Mouse (Mus musculus): Measurements from ENCODE around the gene Yipf3.

Yipf3 gene

DNA sequence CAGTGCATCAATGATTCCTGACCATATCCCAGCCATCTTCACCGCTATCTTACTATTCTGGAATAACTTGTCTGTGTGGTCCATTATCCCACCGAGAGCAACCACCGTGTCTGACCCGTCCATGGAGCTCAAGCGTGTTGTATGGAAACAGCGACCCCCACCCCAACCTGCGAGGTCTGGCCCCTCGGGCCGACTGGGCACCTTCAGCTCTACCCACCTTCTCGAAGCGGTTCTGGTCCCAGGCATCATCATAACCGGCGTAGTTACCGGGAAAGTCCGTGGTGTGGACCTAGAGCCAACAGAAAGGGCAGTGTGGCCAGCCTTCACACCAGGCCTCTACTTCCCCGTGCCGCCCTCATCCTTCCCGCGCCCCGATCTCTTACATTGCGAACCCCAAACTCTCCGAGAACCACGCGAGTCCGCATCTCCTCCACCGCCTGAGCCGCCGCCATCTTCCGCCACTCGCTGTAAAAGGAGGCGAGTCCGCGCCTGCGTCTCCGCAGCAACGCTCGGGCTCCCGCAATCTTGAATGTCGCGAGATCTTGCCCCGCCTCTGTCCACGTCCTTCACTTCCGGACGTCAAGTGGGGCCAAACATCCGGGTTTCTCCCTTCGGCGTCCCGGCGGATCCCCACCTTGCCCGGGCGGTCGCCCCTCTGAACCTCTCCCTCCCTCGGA lies at the start of gene Yipf3, which contains the start of gene Polr1c:
Yipf3 (plus strand) TSS at position 569 of the 677 bp plus-strand sequence.
Polr1c (minus strand) TSS at position 543 of the 677 bp plus-strand sequence.
- peak; percentile 89 for DNase-seq (ENCODE audit: low spot score)

DNA sequence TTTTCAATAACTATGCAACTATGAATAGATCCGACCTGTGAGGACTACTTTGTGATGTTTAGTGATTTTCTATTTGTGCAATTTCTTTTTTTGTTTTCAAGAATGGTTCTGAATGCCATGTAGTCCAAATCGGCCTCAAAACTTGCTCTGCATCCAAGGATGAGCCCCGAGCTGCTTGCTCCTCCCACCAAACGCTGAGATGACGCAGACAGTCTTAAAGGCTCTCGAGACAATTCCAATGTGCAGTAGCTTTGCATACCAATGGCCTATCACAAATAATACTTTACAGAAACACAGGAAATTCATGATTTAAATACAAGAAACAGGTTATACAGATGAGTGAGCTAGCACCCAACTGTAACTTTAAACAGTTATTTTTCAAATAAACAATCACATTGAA lies 46.7 kb upstream of the Yipf3 start:
- peak; percentile 34 for DNase-seq (ENCODE audit: low spot score)

DNA sequence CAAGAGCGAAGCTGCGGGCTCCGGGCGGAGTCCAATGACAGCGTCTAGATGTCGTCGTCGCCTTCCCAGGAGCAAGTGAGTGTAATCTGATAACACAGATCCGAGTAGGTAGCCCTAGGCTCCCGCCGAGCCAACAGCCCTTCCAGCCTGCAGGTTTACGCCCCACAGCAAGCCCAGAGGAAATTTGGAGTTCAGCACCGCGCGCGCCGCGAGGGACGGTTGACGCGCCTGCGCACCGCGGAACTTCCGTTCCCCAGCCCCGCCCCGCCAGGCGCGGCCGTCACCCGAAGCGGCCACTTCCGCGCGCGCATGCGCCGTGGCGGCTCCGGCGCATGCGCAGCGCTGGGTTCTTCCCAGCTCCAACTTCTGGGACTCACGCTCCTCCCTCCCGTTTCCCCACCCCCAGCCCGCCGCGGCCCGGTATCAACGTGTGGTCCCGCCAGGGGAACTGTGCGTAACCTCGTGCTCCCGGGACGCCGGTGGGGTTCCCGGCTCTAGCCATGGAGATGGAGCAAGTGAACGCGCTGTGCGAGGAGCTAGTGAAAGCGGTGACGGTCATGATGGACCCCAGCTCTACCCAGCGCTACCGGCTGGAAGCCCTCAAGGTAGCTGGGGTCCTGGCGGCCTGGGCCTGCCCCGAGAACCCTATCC lies 45.3 kb upstream of the Yipf3 start, which contains the start of the genes Polh and Xpo5:
Polh (minus strand) TSS at position 225 of the 651 bp plus-strand sequence.
Xpo5 (plus strand) TSS at position 362 of the 651 bp plus-strand sequence.
- DNase-seq (ENCODE audit: low spot score): peak; percentile 94

DNA sequence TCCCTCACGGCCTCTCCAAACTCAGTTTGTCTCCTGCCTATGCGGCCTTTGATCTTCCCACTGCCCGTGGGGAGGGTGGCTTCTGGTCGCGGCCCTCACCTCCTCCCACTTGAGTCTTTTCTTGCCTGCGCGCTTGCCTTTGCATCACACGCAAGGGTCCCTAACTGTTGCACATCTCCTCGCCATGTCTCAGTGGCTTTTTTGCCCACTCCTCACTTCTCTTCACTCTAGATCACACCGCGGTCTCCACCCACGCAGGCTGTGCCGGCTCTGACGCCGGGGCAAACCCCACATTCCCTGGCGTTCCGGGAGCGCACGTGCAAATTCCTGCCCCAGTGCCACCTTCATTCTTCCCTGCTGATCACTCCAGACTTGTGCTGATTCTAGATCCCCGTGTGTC lies 44.8 kb upstream of the Yipf3 start:
- peak; percentile 23 for DNase-seq (ENCODE audit: low spot score)

DNA sequence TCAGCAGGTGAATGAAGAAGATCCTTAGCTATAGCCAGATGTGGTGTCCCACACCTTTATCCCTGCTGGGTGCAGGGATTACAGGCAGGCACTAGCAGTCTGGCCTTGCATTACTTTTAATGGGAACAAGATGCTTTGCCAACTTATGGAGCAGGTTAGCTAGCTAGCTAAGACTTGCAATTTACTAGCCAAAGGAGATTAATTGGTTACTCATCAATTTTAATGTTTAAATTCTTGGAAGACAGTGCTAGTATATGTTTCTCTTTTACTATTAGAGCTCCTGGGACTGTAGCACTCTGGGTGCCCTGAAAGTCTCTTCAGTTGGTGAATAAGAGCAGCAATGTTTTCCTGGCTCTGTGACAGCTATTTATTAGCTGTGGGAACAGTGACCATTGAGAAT lies 41.2 kb upstream of the Yipf3 start:
- DNase-seq (ENCODE audit: low spot score): no peak

DNA sequence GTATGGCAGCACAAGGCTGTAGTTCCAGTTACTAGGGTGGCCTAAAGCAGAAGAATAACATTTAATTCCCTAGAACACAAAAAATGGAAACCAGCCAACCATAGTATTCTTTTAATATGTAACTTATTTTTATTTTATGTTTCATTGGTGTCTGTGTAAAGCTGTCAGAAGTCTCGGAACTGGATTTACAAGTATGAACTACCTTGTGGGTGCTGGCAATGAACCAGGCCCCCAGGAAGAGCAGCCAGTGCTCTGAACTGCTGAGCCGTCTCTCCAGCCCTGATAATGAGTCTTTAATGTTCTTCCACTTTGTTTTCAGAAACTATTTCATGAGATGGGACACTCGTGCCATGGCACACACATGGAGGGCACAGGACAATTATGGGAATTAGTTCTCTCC lies 37.3 kb upstream of the Yipf3 start:
- DNase-seq (ENCODE audit: low spot score): no peak

DNA sequence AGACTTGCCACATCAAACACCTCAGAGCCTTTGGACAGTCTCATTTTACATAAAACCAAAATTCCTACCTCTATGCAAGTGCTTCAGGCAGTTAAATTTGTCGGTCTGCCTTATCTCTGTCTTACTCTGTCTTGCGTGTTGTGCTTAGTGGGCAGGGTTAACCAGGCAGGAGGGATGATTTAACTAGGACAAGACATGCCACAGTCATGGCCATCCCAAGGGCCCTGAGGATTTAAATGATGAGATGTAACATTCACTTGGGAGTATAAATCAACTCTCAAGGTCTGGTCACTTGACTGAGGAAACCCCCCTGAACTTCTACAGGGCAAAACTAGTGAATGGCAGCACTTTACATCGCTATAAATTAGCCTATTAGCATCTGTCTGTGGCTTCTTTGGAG lies 26.3 kb upstream of the Yipf3 start:
- DNase-seq (ENCODE audit: low spot score): no peak

DNA sequence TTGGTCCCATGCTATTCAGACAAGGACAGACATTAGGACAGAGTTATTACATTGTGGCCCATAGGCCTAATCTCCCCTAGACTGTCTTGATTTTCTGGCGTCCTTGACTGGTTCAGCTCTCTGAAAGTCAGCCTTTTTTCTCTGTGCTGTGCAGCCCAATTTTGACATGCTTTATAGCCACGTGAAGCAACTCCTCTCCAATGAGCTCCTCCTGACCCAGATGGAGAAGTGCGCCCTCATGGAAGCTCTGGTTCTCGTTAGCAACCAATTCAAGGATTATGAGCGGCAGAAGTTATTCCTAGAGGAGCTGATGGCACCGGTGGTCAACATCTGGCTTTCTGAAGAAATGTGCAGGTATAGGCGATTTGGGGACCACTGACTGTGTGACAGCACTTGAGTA lies 20.3 kb upstream of the Yipf3 start:
- no peak for DNase-seq (ENCODE audit: low spot score)

DNA sequence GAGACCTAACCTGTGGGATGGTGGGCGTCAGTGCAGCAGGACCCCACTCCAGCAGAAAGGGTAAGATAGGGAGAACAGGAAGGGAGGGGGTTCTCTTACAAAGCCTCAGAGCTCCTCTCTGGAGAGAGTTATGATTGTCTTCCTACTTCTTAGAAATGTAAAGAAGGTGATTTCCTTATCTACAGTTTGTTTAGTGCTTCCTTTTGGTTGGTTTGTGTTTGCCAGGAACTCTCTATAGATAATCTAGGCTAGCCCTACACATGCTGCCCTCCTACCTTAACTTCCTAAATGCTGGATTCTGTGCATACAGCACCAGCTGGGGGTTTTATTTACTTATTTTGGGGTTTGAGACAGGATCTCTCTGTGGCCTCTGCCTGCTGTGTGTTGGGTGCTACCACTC lies 11.8 kb upstream of the Yipf3 start:
- DNase-seq (ENCODE audit: low spot score): no peak

DNA sequence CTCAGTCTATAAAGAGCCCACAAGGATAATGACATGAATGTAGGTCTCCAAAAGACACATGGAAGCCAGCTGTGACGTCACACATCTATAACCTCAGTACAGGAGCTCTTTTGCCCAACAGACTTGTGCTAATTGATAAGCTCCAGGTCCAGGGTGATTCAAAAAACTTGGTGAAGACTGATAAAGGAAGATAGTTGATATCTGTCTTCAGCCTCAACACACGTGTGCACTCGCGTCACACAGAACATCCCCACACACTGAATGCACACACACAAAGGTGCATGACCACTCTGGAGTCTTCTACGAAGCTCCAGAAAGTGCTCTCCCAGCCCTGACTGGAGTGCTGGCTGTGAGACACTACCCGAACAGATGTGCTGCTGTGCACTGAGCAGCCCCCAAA lies 10.8 kb upstream of the Yipf3 start:
- DNase-seq (ENCODE audit: low spot score): no peak

DNA sequence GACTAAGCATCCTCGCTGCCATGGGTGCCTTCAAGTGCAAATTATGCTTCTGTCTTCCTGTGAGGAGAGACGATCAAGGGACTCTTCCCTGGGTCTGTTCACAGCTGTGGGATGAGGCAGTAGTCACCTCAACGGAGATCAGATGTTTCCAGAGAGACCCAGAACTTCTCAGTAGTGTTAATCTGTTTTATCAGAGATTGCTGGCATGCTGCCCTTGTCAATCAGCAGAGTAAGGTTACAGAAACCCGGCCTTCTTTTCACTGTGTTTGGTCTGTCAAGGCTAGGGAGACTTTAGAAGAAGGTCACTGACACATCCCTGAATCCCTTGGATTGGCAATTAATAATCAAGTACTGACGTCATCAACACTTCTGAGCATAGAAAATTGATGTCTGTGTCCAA lies 10.4 kb upstream of the Yipf3 start:
- DNase-seq (ENCODE audit: low spot score): no peak

DNA sequence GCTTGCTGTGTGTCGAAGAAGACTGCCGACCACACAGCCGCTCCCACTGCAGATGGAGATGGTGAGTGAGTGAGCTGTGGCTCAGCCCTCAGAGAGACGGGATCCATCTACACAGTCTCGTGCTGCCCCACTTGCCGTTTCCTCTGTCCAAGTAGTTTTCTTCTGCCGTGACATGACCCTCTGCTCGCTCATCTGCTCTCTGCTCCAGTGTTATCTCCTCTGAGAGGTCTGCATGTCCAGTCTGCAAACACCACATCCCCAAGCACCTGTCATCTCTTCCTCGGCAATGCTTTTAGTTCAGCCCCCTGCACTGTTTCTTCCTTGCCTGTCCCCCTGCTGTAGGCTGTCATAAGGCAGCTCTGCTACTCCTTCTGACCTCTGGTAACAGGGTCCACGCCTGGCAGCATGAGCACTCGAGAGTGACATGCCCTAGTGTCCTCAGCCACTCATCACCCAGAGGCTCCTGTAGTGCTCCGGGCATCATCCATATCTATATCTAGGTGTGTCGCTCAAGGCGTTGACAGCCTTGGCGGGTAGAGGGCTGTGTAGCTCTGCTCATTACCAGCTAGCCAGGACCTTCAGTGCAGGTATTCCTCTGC lies 8.3 kb upstream of the Yipf3 start:
- DNase-seq (ENCODE audit: low spot score): no peak

DNA sequence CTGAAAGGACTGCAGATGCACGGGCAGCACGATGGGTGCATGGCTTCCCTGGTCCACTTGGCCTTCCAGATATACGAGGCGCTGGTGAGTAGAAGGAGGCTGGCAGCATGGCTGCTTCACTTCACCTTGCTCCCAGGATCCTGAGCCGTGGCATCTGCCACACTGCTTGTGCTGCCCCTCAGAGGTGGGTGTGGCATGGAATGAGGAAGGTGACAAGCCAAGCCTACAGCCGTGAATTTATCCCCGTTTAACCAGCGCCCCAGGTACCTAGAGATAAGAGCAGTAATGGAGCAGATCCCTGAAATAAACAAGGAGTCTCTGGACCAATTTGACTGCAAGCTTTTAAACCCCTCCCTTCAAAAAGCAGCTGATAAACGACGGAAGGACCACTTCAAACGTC lies 6.4 kb upstream of the Yipf3 start:
- no peak for DNase-seq (ENCODE audit: low spot score)

DNA sequence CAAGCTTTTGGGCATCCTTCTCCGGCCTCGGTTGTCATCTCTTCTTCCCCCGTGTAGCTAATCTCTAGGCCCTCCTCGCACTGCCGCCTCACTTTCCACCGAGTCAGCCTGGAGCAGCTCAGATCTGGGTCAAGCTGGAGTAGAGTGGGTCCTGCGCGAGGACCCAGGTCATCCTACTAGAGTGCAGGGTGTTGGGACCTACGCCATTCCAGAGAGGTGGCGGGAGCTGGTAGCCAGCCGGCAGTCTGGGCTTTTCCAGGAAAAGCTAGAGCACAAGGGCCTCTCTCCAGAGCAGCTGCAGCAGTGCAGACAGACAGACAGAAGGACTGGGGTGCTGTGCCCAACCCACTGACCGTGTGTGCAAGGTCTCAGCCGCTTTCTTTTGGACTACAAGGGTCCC lies 5.6 kb upstream of the Yipf3 start:
- no peak for DNase-seq (ENCODE audit: low spot score)

DNA sequence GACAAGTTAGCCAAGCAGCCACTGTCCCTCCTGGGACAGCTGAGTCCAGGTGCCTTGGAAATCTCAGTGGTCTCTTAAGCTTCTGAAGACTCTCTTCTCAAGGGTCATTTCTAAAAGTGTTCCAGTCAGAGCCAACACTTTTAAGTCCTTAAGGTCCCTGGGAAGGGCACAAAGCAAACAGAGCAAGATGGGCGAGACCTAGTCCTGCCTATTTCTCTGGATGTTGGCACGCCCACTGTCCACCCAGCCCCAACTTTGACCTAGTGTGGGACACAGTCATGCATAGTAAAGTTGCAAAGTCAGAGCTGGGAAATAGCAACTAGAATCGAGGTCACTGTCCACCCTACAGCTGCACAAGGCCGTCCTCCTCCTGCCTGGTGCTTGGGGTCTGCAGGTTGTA lies 4.9 kb upstream of the Yipf3 start:
- DNase-seq (ENCODE audit: low spot score): no peak

DNA sequence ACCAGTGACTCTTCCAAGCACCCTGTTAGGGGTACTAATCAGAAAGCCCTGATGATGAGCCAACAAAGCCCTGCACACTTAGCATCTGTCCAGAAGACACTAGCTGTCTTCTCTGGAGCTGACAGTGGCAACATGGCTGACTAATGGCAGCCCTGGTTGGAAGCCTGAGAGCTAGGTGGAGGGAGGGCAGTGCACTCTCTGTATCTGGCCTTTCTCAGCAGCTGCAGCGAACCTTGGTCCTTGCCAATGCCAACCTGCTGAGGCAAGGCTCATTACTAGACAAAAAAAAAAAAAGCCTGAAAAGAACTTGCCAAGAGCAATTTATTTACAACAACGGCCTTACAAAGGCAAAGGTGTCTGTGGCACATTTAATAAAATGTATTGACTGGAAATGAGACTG lies 4.3 kb upstream of the Yipf3 start:
- no peak for DNase-seq (ENCODE audit: low spot score)

DNA sequence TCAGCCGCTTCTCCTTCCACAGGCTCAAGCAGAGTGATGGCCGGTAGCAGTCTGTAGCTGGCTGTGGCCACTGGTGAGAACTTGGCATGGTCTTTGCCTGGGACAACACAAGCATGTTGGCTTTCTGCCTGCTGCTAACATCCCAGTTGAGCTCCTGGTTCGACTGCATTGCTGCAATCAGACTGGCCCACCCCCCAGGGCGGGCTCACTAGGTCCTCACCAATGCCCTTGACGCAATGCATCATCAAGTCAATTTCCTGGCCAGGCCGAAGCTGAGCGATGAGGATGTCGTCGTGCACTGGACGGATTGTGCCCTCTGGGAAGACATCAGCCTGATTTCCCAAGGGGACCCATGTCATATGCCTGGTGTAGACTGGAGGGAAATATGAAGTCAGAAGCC lies 3.3 kb upstream of the Yipf3 start:
- no peak for DNase-seq (ENCODE audit: low spot score)

DNA sequence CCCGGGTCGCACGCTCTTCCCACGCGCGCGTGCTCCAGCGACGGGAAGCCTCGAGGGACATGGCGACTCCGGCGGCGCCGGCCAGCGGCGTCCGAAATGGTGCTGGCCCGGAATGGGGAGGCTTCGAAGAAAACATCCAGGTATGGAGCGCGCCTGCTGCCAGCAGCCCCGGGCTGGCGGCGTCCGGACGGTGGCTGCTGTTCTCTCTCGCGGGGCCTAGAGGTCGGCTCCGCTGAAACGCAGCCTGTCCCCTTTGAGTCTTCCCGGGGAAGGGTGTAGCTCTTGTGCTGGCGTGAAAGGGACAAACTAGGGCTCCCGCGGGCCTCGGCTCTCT lies 276 bp downstream of the Yipf3 start:
- DNase-seq (ENCODE audit: low spot score): no peak

DNA sequence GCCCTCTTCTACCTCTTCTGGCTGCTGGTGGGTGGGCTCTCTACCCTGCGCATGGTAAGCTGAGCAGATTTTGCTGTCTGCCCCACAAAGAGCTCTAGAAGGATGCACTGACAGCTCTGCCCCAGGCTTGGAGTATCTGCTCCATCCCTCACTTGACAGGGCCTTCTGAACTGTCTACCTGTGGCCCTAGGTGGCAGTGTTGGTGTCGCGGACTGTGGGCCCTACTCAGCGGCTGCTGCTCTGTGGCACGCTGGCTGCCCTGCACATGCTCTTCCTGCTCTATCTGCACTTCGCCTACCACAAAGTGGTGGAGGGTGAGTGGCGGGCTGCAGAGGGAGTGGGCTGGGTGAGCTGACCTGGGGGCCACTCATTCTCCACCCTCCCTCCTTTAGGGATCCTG lies 3.3 kb downstream of the Yipf3 start:
- no peak for DNase-seq (ENCODE audit: low spot score)

DNA sequence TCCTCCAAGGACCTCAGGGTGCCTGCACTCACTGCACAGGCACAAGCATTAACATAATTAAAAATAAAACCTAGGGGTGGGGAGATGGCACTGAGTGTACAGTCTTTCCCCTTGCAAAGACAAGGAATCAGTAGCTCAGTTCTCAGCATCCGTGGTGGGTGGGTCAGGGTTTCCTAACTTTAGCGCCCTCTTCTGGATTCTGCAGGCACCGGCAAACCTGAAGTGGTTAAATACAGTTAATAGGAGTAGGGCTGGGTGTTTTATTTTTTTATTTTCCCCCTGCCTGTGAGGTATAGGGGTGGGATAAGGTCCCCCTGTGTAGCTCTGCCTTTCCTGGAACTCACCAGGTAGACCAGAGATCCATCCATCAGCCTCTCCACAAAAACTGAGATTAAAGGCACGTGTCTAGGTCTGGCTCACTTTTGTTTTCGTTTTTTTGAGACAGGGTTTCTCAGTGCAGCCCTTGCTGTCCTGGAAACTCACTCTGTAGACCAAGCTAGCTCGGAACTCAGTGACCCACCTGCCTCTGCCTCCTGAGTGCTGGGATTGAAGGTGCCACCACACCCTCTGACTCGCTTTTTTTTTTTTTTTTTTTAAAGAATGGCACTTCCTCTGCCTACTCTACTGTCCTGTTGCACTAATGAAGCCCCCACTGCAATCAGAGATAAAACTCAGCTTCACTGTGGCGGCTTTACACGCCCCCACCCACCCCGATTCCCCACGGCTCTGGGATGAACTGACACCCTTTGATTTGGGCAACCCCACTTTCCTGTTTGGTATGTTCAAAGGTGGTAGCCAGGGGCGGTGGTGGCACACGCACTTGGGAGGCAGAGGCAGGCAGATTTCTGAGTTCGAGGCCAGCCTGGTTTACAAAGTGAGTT lies 4.9 kb downstream of the Yipf3 start:
- DNase-seq (ENCODE audit: low spot score): peak; percentile 56

DNA sequence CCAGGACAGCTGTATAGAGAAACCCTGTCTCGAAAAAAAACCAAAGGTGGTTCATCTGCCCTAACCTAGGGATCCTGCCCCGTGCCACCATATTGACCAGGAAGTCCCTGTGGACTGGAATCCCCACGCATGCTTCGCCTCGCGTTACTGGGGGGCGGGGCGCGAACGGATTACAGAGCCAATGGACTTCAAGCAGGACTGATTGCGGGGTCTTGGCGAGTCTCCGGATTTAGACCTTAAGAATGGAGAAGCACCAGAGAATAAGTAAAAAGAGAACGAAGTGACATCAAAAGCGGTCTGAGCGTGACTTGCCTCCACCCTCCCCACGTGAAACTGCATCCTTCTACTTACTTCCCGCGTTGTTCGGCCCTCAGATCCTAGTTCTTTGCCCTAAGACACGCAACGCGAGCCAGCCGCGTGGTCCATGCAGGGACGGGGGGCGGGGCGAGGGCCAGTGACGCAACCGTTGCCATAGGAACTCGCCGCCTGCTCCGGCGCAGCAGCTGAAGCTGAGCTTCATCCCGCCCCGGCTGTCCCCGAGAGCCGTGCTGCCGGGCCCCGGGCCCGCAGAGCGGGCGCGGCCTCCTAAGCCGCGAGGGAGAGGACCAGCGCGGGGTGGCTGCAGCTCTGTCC lies 5.7 kb downstream of the Yipf3 start, which contains the start of gene Lrrc73:
Lrrc73 (plus strand) TSS at position 80 of the 633 bp plus-strand sequence.
- DNase-seq (ENCODE audit: low spot score): peak; percentile 74

DNA sequence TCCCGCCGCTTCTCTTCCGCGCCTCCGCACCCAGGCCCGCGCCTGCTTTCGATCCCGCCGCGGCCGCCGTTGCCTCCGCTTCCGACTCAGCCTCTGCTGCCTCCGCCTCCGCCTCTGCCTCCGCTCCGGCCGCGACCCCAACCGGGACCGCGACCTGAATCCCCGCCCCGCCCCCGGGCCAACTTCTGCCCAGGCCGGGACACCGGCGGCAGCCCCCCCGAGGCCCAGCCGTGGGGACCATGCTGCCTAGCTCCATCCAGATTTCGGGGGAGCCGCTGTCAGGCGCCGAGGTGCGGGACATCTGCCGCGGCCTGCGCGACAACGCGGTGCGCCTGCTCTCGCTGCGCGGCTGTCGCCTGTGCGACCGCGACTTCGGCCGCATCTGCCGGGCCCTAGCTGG lies 6.2 kb downstream of the Yipf3 start:
- DNase-seq (ENCODE audit: low spot score): no peak

Measured in c-Kit-positive CD71-positive TER-119-positive erythroid progenitor cells, embryonic 14.5 days (primary cell).